Mouse (Mus musculus) cortical plate, adult 2 months (tissue): ENCODE results near the gene Nemf.

ENCODE experiments used
- CTCF ChIP-seq: fragments of 200-500 bp; IDR thresholded peaks from 2 replicates; pipeline ENCODE4 v1.5.1; 2011; ENCODE audit warnings: mild to moderate bottlenecking, control low read depth, low read length; ENCODE audit not compliant: insufficient read depth; ENCODE audit errors: extremely low read depth
- POLR2A ChIP-seq: fragments of 200-500 bp; IDR thresholded peaks from 2 replicates; pipeline ENCODE4 v1.6.1; 2011; ENCODE audit warnings: mild to moderate bottlenecking, low read length, control low read depth; ENCODE audit not compliant: insufficient read depth; ENCODE audit errors: extremely low read depth

DNA sequence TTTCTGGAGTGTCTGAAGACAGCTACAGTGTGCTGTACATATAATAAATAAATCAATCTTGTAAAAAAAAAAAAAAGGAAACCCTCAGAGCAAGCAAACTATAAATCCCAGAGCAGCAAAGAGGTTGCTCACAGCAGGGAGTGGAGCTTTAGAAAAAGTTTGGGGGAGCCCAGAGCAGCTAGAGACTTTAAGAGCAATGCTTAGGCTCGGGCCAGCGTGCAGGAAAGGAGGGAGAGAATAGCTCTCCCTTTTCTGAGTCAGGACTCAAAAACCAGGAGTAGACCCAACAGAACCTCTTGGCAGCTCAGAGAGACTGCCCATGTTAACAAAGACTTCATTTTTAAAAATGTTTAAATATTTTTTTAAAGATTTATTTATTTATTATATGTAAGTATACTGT, 88.0 kb downstream of the Nemf start:
- TF ChIP-seq CTCF = no peak
- TF ChIP-seq POLR2A = no peak
